Mouse (Mus musculus): ENCODE data around the gene Slc25a21. TPM values are rescaled to one million over a fixed set of nuclear protein-coding genes. Genes with fewer than 3 reads are reported as not detected.

Slc25a21 gene
- polyA plus RNA-seq, 1 experiment from 2014 or later: 0.08 TPM

- Histone ChIP-seq H3K4me2 (replicated peaks; ENCODE audit: low read depth) (no peak overlapping the region), H3K27ac (ENCODE audit: low read depth, low read length) (no peak overlapping the region), H3K4me3 (ENCODE audit: low read depth, low read length) (no peak overlapping the region), H3K9me3 (ENCODE audit: control insufficient read depth) (no peaks in the 10 kb centered on the region), H3K36me3 (ENCODE audit: control insufficient read depth, insufficient read depth) (no peaks in the 10 kb centered on the region), H3K4me1 (replicated peaks; ENCODE audit: control insufficient read depth, insufficient read depth, low read length) (no peaks in the 10 kb centered on the region), H3K27me3 (replicated peaks; ENCODE audit: control insufficient read depth, insufficient read depth, low read length) (no peaks in the 10 kb centered on the region), H3K9ac (ENCODE audit: low read depth, low read length) (no peak overlapping the region)
- no peak for ATAC-seq
- WGBS: 52% methylated on average over 3 of the region's 3 CpGs
- no peak for TF ChIP-seq CTCF (IDR thresholded peaks at IDR 0.05; ENCODE audit: low read depth)
Measured at GRCm38 (mm10) chr12:57084519-57084918, 112.8 kb downstream of the Slc25a21 start.

DNA sequence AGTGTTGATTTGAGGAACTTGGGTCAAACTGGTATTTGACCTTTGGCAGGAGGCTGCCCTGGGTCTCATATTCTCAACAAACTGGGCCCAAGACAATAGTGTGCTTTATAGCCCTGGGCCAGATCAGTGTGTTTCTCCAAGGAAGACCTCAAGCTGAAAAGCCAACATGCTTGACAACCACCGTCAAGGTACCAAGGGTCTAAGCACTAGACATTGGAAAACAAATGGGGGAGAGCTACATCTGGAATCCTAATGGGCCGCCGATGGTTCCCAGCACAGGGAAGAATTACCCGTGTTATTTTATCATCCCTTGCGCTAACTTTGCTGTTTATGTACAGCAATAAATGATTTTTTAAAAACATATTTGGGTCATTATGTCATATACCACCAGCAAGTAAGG is 113.7 kb downstream of the Slc25a21 start:
- no peak overlapping the region for H3K27ac ChIP-seq (ENCODE audit: low read depth, low read length)
- WGBS: 84% methylated on average over 5 of the region's 5 CpGs
- H3K9ac ChIP-seq (ENCODE audit: low read depth, low read length): no peak overlapping the region
- no peak for TF ChIP-seq CTCF (IDR thresholded peaks at IDR 0.05; ENCODE audit: low read depth)
- no peak overlapping the region for H3K4me3 ChIP-seq (ENCODE audit: low read depth, low read length)
- H3K4me1 ChIP-seq (replicated peaks; ENCODE audit: control insufficient read depth, insufficient read depth, low read length): no peaks in the 10 kb centered on the region
- ATAC-seq: no peak
- no peak overlapping the region for H3K4me2 ChIP-seq (replicated peaks; ENCODE audit: low read depth)
- no peaks in the 10 kb centered on the region for H3K27me3 ChIP-seq (replicated peaks; ENCODE audit: control insufficient read depth, insufficient read depth, low read length)
- no peaks in the 10 kb centered on the region for H3K9me3 ChIP-seq (ENCODE audit: control insufficient read depth)
- no peaks in the 10 kb centered on the region for H3K36me3 ChIP-seq (ENCODE audit: control insufficient read depth, insufficient read depth)

DNA sequence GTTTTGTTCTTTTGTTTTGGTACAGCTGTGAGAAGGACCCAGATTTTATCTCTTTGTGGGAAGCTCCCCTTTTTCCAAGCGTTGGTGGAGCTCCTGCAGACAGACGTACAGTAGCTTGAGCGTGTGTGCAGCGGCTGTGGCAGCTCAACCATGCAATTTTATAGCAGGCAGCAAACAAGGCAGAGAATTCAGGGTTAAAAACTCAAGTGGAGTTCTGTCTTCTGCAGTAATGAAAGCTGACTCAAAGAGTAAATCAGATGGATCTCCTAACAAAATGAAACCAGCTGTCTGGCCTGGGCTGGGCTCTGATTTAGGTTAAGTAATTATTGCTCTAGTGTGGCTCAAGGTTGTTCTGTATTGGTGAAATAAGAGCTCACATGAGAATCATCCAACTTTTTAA is 120.7 kb downstream of the Slc25a21 start:
- no peak overlapping the region for H3K27ac ChIP-seq (ENCODE audit: low read depth, low read length)
- no peaks in the 10 kb centered on the region for H3K36me3 ChIP-seq (ENCODE audit: control insufficient read depth, insufficient read depth)
- no peaks in the 10 kb centered on the region for H3K4me1 ChIP-seq (replicated peaks; ENCODE audit: control insufficient read depth, insufficient read depth, low read length)
- ATAC-seq: no peak
- 69% methylated on average over 4 of the region's 4 CpGs for WGBS
- TF ChIP-seq CTCF (IDR thresholded peaks at IDR 0.05; ENCODE audit: low read depth): no peak
- H3K27me3 ChIP-seq (replicated peaks; ENCODE audit: control insufficient read depth, insufficient read depth, low read length): no peaks in the 10 kb centered on the region
- H3K4me2 ChIP-seq (replicated peaks; ENCODE audit: low read depth): no peak overlapping the region
- H3K9me3 ChIP-seq (ENCODE audit: control insufficient read depth): no peaks in the 10 kb centered on the region
- H3K4me3 ChIP-seq (ENCODE audit: low read depth, low read length): no peak overlapping the region
- H3K9ac ChIP-seq (ENCODE audit: low read depth, low read length): no peak overlapping the region

- H3K9ac ChIP-seq (ENCODE audit: low read depth, low read length): no peak overlapping the region
- WGBS: 82% methylated on average over 2 of the region's 2 CpGs
- H3K27ac ChIP-seq (ENCODE audit: low read depth, low read length): no peak overlapping the region
- no peaks in the 10 kb centered on the region for H3K9me3 ChIP-seq (ENCODE audit: control insufficient read depth)
- no peak overlapping the region for H3K4me3 ChIP-seq (ENCODE audit: low read depth, low read length)
- TF ChIP-seq CTCF (IDR thresholded peaks at IDR 0.05; ENCODE audit: low read depth): no peak
- H3K4me1 ChIP-seq (replicated peaks; ENCODE audit: control insufficient read depth, insufficient read depth, low read length): no peaks in the 10 kb centered on the region
- no peak for ATAC-seq
- H3K27me3 ChIP-seq (replicated peaks; ENCODE audit: control insufficient read depth, insufficient read depth, low read length): no peaks in the 10 kb centered on the region
- no peaks in the 10 kb centered on the region for H3K36me3 ChIP-seq (ENCODE audit: control insufficient read depth, insufficient read depth)
- H3K4me2 ChIP-seq (replicated peaks; ENCODE audit: low read depth): no peak overlapping the region
Measured at GRCm38 (mm10) chr12:57072616-57073015, 124.7 kb downstream of the Slc25a21 start.

DNA sequence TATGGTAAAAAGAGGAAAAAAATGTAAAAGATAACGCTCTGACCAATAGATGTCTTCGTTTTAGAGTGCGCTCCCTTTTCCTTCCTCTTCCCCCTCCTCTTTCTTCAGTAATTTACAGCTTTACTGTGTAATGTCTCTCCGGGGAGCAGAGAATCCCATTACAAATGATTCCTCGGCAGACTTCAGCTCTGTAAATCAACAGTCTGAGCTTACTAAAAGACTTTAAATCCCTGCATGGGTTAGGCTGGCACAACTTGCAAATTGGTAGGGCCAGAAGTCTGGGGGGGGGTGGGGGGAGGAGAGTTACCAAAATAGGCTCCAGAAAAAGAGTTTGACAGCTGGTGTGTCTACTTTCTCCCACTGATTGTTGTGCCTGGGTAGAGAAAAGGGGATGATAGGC is 128.7 kb downstream of the Slc25a21 start:
- no peaks in the 10 kb centered on the region for H3K9me3 ChIP-seq (ENCODE audit: control insufficient read depth)
- no peak overlapping the region for H3K4me3 ChIP-seq (ENCODE audit: low read depth, low read length)
- H3K27ac ChIP-seq (ENCODE audit: low read depth, low read length): no peak overlapping the region
- WGBS: 46% methylated on average over 5 of the region's 5 CpGs
- no peak for TF ChIP-seq CTCF (IDR thresholded peaks at IDR 0.05; ENCODE audit: low read depth)
- ATAC-seq: no peak
- no peaks in the 10 kb centered on the region for H3K27me3 ChIP-seq (replicated peaks; ENCODE audit: control insufficient read depth, insufficient read depth, low read length)
- no peaks in the 10 kb centered on the region for H3K4me1 ChIP-seq (replicated peaks; ENCODE audit: control insufficient read depth, insufficient read depth, low read length)
- no peak overlapping the region for H3K9ac ChIP-seq (ENCODE audit: low read depth, low read length)
- no peaks in the 10 kb centered on the region for H3K36me3 ChIP-seq (ENCODE audit: control insufficient read depth, insufficient read depth)
- no peak overlapping the region for H3K4me2 ChIP-seq (replicated peaks; ENCODE audit: low read depth)

GRCm38 (mm10) chr12:57019737-57020136 is 177.5 kb downstream of the Slc25a21 start:
- Histone ChIP-seq H3K4me2 (replicated peaks; ENCODE audit: low read depth) (no peak overlapping the region), H3K9me3 (ENCODE audit: control insufficient read depth) (no peaks in the 10 kb centered on the region), H3K36me3 (ENCODE audit: control insufficient read depth, insufficient read depth) (no peaks in the 10 kb centered on the region), H3K9ac (ENCODE audit: low read depth, low read length) (no peak overlapping the region), H3K27ac (ENCODE audit: low read depth, low read length) (no peak overlapping the region), H3K27me3 (replicated peaks; ENCODE audit: control insufficient read depth, insufficient read depth, low read length) (no peaks in the 10 kb centered on the region), H3K4me1 (replicated peaks; ENCODE audit: control insufficient read depth, insufficient read depth, low read length) (no peaks in the 10 kb centered on the region), H3K4me3 (ENCODE audit: low read depth, low read length) (no peak overlapping the region)
- no peak for TF ChIP-seq CTCF (IDR thresholded peaks at IDR 0.05; ENCODE audit: low read depth)
- WGBS: 58% methylated on average over 4 of the region's 4 CpGs
- ATAC-seq: no peak

DNA sequence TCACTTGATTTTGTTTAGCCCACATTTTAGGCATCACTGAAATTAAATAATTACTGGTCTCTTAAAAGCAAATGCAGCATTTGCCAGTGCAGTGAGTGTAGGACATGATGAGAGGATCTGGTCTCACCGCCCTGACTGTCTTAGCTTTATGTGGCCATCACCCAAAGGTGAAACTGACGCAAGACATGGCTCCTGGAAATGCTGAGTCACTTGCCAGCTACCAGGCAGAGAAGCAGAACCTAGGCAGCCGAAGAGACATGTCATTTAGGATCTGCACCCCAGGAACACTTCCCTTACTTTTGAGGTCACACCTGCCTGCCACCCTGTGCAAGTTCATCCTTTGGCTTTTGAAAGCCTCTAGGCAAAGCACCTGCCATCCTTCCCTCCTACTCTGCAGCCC is 180.4 kb downstream of the Slc25a21 start:
- H3K4me3 ChIP-seq (ENCODE audit: low read depth, low read length): no peak overlapping the region

More for the DNA sequence above, 180.4 kb downstream of the Slc25a21 start:
- no peak for ATAC-seq
- Histone ChIP-seq H3K4me2 (replicated peaks; ENCODE audit: low read depth) (no peak overlapping the region), H3K27me3 (replicated peaks; ENCODE audit: control insufficient read depth, insufficient read depth, low read length) (no peaks in the 10 kb centered on the region), H3K36me3 (ENCODE audit: control insufficient read depth, insufficient read depth) (no peaks in the 10 kb centered on the region), H3K27ac (ENCODE audit: low read depth, low read length) (no peak overlapping the region), H3K9ac (ENCODE audit: low read depth, low read length) (no peak overlapping the region), H3K9me3 (ENCODE audit: control insufficient read depth) (no peaks in the 10 kb centered on the region), H3K4me1 (replicated peaks; ENCODE audit: control insufficient read depth, insufficient read depth, low read length) (no peaks in the 10 kb centered on the region)
- 84% methylated on average over 3 of the region's 3 CpGs for WGBS
- TF ChIP-seq CTCF (IDR thresholded peaks at IDR 0.05; ENCODE audit: low read depth): no peak
